Mouse (Mus musculus) kidney, adult 2 months (tissue): ENCODE data around the gene Rhot2.

Source experiments
- CTCF ChIP-seq: fragments of 200-500 bp; conservative IDR thresholded peaks from 2 replicates; pipeline ENCODE4 v1.5.1; 2011; ENCODE audit warnings: low read depth, mild to moderate bottlenecking, control low read depth, low read length, moderate library complexity, mixed read lengths; ENCODE audit not compliant: insufficient read depth, insufficient read length
- POLR2A ChIP-seq: fragments of 200-500 bp; IDR thresholded peaks from one replicate; pipeline ENCODE4 v1.6.1; 2011; ENCODE audit warnings: low read depth, low read length, control low read depth

- TF ChIP-seq POLR2A (peak; percentile 66), CTCF (no peak)
These were observed 7.6 kb downstream of the Rhot2 start, which contains the start of gene Rhbdl1 for GRCm38 (mm10) chr17:25837076-25837410.
